22 mouse cellular contexts compared by ENCODE assay signal in genomic region chr16:29758246-29758645, GRCm38 (mm10).
DNase-seq lines count a peak whose midpoint lies in the region; ATAC-seq lines count a peak whose summit lies in the region.
"Had no signal": no experiment of that assay in that cellular context is flagged by ENCODE, and none has a peak within 500 bp of the region (broad histone marks: within the 10 kb centered on the region; RNA-seq: fewer than 3 reads in every experiment).

No protein-coding gene starts in this region.

- peaks cover 87% of the 10 kb centered on the region for H3K27me3 ChIP-seq in megakaryocyte, embryonic 14.5 days (replicated peaks)
- H3K27me3 ChIP-seq: forebrain, embryonic 15.5 days had no signal

- no peak for DNase-seq in frontal cortex, postnatal 10 days (ENCODE audit: low spot score in 2 of 2)
- peak; percentile 43 for DNase-seq in brain, adult 2 months (ENCODE audit: low read depth, low spot score)
- DNase-seq in spleen, adult 18-20 months: no peak
- DNase-seq in urinary bladder, adult 2 months (ENCODE audit: low spot score): no peak
- DNase-seq: adrenal gland, postnatal 25 days; cerebellum, adult 2 months; cerebellum, postnatal 10 days; gastrocnemius, postnatal 14 days; heart, adult 11 months; heart, postnatal 10 days; heart, postnatal 4 days had no signal

- H3K4me3 ChIP-seq in megakaryocyte, embryonic 14.5 days (replicated peaks): peak overlapping the region; percentile 62
- H3K4me3 ChIP-seq: forebrain, embryonic 15.5 days; heart, embryonic 10.5 days; hindbrain, embryonic 12.5 days had no signal

- peaks cover 23% of the 10 kb centered on the region for H3K4me1 ChIP-seq in megakaryocyte, embryonic 14.5 days
- H3K4me1 ChIP-seq: forebrain, embryonic 15.5 days had no signal

- H3K9me3 ChIP-seq in megakaryocyte, embryonic 14.5 days: peaks cover 36% of the 10 kb centered on the region
- H3K9me3 ChIP-seq: forebrain, embryonic 15.5 days; G1E; hindbrain, embryonic 12.5 days had no signal

- H3K36me3 ChIP-seq in megakaryocyte, embryonic 14.5 days (replicated peaks; ENCODE audit: low read length): no peaks in the 10 kb centered on the region
- H3K36me3 ChIP-seq: forebrain, embryonic 15.5 days; G1E; heart, embryonic 10.5 days; hindbrain, embryonic 12.5 days had no signal

- ATAC-seq in frontal cortex, adult (ENCODE audit: low TSS enrichment): peak; percentile 29; the same call in 1 of the 2 replicates
- ATAC-seq in megakaryocyte, adult 5-6 weeks (ENCODE audit: poor library complexity, severe bottlenecking): no peak
- no peak for ATAC-seq in granulocyte monocyte progenitor cell, adult 5-6 weeks (replicated peaks; ENCODE audit: poor library complexity, severe bottlenecking)
- ATAC-seq: activated CD4-positive, CD25-positive, alpha-beta regulatory T cell, adult 4 months; forebrain, embryonic 15.5 days; hindbrain, embryonic 16.5 days; inflammation-experienced regulatory T-cells, adult 6 months had no signal
